Comparison of ENCODE assay signal across 8 mouse cellular contexts in genomic region chr8:111745591-111746418, GRCm38 (mm10). TPM values are rescaled to one million over a fixed set of nuclear protein-coding genes. Genes with fewer than 3 reads are reported as not detected.
DNase-seq lines count a peak whose midpoint lies in the region; ATAC-seq and TF ChIP-seq lines count a peak whose summit lies in the region.

No protein-coding gene starts in this region.

- no peak for TF ChIP-seq CTCF in intestine, postnatal 0 days (IDR thresholded peaks at IDR 0.05; ENCODE audit: low read depth)

- no peaks in the 10 kb centered on the region for H3K36me3 ChIP-seq in intestine, postnatal 0 days (ENCODE audit: control insufficient read depth, insufficient read depth)
- no peaks in the 10 kb centered on the region for H3K36me3 ChIP-seq in limb, embryonic 14.5 days (ENCODE audit: control insufficient read depth, insufficient read depth, low read length)
- no peaks in the 10 kb centered on the region for H3K36me3 ChIP-seq in midbrain, embryonic 14.5 days (ENCODE audit: control insufficient read depth, insufficient read depth, low read length)

- H3K4me2 ChIP-seq in intestine, postnatal 0 days (replicated peaks; ENCODE audit: low read depth): peak overlapping the region; percentile 54
- H3K4me2 ChIP-seq in limb, embryonic 14.5 days (replicated peaks; ENCODE audit: low read depth, low read length, severe bottlenecking): peak overlapping the region; percentile 42
- peak overlapping the region; percentile 40 for H3K4me2 ChIP-seq in midbrain, embryonic 14.5 days (ENCODE audit: low read length)

- H3K9ac ChIP-seq in intestine, postnatal 0 days (ENCODE audit: low read depth, low read length): peak overlapping the region; percentile 44; the same call in 1 of the 2 replicates
- H3K9ac ChIP-seq in limb, embryonic 14.5 days (ENCODE audit: low read depth, low read length, severe bottlenecking): peak overlapping the region; percentile 26; the same call in 1 of the 2 replicates
- H3K9ac ChIP-seq in midbrain, embryonic 14.5 days (replicated peaks; ENCODE audit: low read length): no peak overlapping the region

- peaks cover 19% of the 10 kb centered on the region for H3K4me1 ChIP-seq in intestine, postnatal 0 days (replicated peaks; ENCODE audit: control insufficient read depth, insufficient read depth, low read length)
- peaks cover 38% of the 10 kb centered on the region for H3K4me1 ChIP-seq in limb, embryonic 14.5 days (ENCODE audit: control insufficient read depth, insufficient read depth, low read length)
- peaks cover 31% of the 10 kb centered on the region for H3K4me1 ChIP-seq in midbrain, embryonic 14.5 days (ENCODE audit: control insufficient read depth, insufficient read depth, low read length)

- H3K27ac ChIP-seq in intestine, postnatal 0 days (ENCODE audit: low read depth, low read length): peak overlapping the region; percentile 83
- H3K27ac ChIP-seq in limb, embryonic 14.5 days (replicated peaks; ENCODE audit: low read depth, low read length): no peak overlapping the region
- H3K27ac ChIP-seq in midbrain, embryonic 14.5 days (replicated peaks; ENCODE audit: low read depth, low read length): no peak overlapping the region; the same call in 1 of the 2 replicates

- peak; percentile 66 for ATAC-seq in common myeloid progenitor, adult 5-6 weeks (replicated peaks; ENCODE audit: low read depth, poor library complexity, severe bottlenecking)
- peak; percentile 65 for ATAC-seq in granulocyte monocyte progenitor cell, adult 5-6 weeks (replicated peaks; ENCODE audit: poor library complexity, severe bottlenecking)
- ATAC-seq in intestine, postnatal 0 days: peak; percentile 25
- ATAC-seq in limb, embryonic 14.5 days (ENCODE audit: low FRiP score, low read depth): peak; percentile 31; the same call in 1 of the 2 replicates
- peak; percentile 68 for ATAC-seq in midbrain, embryonic 14.5 days (ENCODE audit: low FRiP score, low TSS enrichment)

- WGBS in intestine, postnatal 0 days: 5% methylated on average over 23 of the region's 23 CpGs
- WGBS in limb, embryonic 14.5 days: 5% methylated on average over 23 of the region's 23 CpGs
- 4% methylated on average over 23 of the region's 23 CpGs for WGBS in midbrain, embryonic 14.5 days

- DNase-seq in thymus, postnatal 14 days: peak; percentile 22
- DNase-seq in thymus, adult 18-20 months: no peak
- peak; percentile 52 for DNase-seq in limb, embryonic 14.5 days (ENCODE audit: low spot score)
- DNase-seq in midbrain, embryonic 14.5 days: peak; percentile 79
- DNase-seq in urinary bladder, postnatal 4 days (ENCODE audit: low spot score in 2 of 2): peak; percentile 63 to 78

- H3K4me3 ChIP-seq in intestine, postnatal 0 days (ENCODE audit: low read depth, low read length): peak overlapping the region; percentile 22; the same call in 1 of the 2 replicates
- H3K4me3 ChIP-seq in limb, embryonic 14.5 days (replicated peaks; ENCODE audit: low read length): peak overlapping the region; percentile 21
- H3K4me3 ChIP-seq in midbrain, embryonic 14.5 days (replicated peaks; ENCODE audit: low read depth, low read length): no peak overlapping the region; the same call in 1 of the 2 replicates

- H3K9me3 ChIP-seq in intestine, postnatal 0 days (ENCODE audit: control insufficient read depth): no peaks in the 10 kb centered on the region
- H3K9me3 ChIP-seq in limb, embryonic 14.5 days (ENCODE audit: control insufficient read depth, low read length): no peaks in the 10 kb centered on the region
- no peaks in the 10 kb centered on the region for H3K9me3 ChIP-seq in midbrain, embryonic 14.5 days (ENCODE audit: control insufficient read depth, low read length)

- H3K27me3 ChIP-seq in intestine, postnatal 0 days (replicated peaks; ENCODE audit: control insufficient read depth, insufficient read depth, low read length): no peaks in the 10 kb centered on the region
- H3K27me3 ChIP-seq in limb, embryonic 14.5 days (ENCODE audit: control insufficient read depth, insufficient read depth, low read length): no peaks in the 10 kb centered on the region
- no peaks in the 10 kb centered on the region for H3K27me3 ChIP-seq in midbrain, embryonic 14.5 days (ENCODE audit: control insufficient read depth, insufficient read depth, low read length)

- no peak for TF ChIP-seq POLR2A in limb, embryonic 14.5 days (IDR thresholded peaks at IDR 0.05; ENCODE audit: borderline replicate concordance, extremely low read depth, insufficient read depth, insufficient read length)

RNA-seq across cellular contexts. Expression of gene Bcar1, which starts 2.2 kb away (rescaled TPM):
- not detected in 2 replicates for total RNA-seq in common myeloid progenitor, adult 5-6 weeks (2017)
- not detected in 2 replicates for total RNA-seq in granulocyte monocyte progenitor cell, adult 5-6 weeks (2014; fragmentation: Nextera tagmentation)
- not detected in 2 replicates for total RNA-seq in granulocyte monocyte progenitor cell, adult 5-6 weeks (2017)
- polyA plus RNA-seq in intestine, postnatal 0 days (2015; fragmentation: Nextera tagmentation; extraction: Ambion mirVana): 38.8 and 41.1 TPM in 2 replicates
- 55.5 and 79.4 TPM in 2 replicates for polyA plus RNA-seq in limb, embryonic 14.5 days (2012; rRNA removed)
- polyA plus RNA-seq in limb, embryonic 14.5 days (2014; fragmentation: Nextera tagmentation; extraction: Ambion mirVana): 40.7 and 45.4 TPM in 2 replicates
- 43.7 and 52.7 TPM in 2 replicates for polyA plus RNA-seq in midbrain, embryonic 14.5 days (2014; fragmentation: Nextera tagmentation; extraction: Ambion mirVana)

RNA-seq across cellular contexts. Expression of gene Ctrb1, which starts 55.0 kb away (rescaled TPM):
- not detected in 2 replicates for total RNA-seq in common myeloid progenitor, adult 5-6 weeks (2017)
- total RNA-seq in granulocyte monocyte progenitor cell, adult 5-6 weeks (2014; fragmentation: Nextera tagmentation): not detected in 2 replicates
- not detected in 2 replicates for total RNA-seq in granulocyte monocyte progenitor cell, adult 5-6 weeks (2017)
- polyA plus RNA-seq in intestine, postnatal 0 days (2015; fragmentation: Nextera tagmentation; extraction: Ambion mirVana): 75.8 and 118 TPM in 2 replicates
- 0.10 and 0.91 TPM in 2 replicates for polyA plus RNA-seq in limb, embryonic 14.5 days (2012; rRNA removed)
- polyA plus RNA-seq in limb, embryonic 14.5 days (2014; fragmentation: Nextera tagmentation; extraction: Ambion mirVana): not detected in 2 replicates
- not detected in 2 replicates for polyA plus RNA-seq in midbrain, embryonic 14.5 days (2014; fragmentation: Nextera tagmentation; extraction: Ambion mirVana)

Comparison
In these comparisons a context has a peak if more than half of its experiments do, and no peak if none do; other contexts are left out.
1. DNase-seq: peak in thymus, postnatal 14 days (single experiment), limb, embryonic 14.5 days (single experiment), midbrain, embryonic 14.5 days (single experiment) and urinary bladder, postnatal 4 days (2 of 2); none in thymus, adult 18-20 months (0 of 2).
2. RNA of gene Ctrb1, which starts 55.0 kb away (polyA plus RNA-seq): 75.8 to 118 TPM in intestine, postnatal 0 days; 0.10 to 0.91 TPM in limb, embryonic 14.5 days and not detected in midbrain, embryonic 14.5 days; every median in the first group is over 10 times any median in the second.
3. Peak in every context shown above with its lines, with median percentiles within 50 percentile points of each other: ATAC-seq and H3K4me2 ChIP-seq.